Mouse (Mus musculus) gastrocnemius, adult 2 months (tissue): Measurements from ENCODE around the gene Tmem196. TPM values are rescaled to one million over a fixed set of nuclear protein-coding genes. Genes with fewer than 3 reads are reported as not detected.
"Not testable (repeated sequence)": the region's sequence is repeated elsewhere in the genome, so short reads cannot be mapped to it uniquely, and the experiment has no call there.

Experiments
- DNase-seq: peaks from one replicate; pipeline ENCODE4 v3.0.0; 2022
- H3K27ac ChIP-seq: fragments of 200-600 bp; 2 replicates; pipeline ENCODE4 v1.8.1; 2022; ENCODE audit warnings: mild to moderate bottlenecking
- H3K4me3 ChIP-seq: fragments of 200-600 bp; 2 replicates; pipeline ENCODE4 v1.8.1; 2022; ENCODE audit warnings: mild to moderate bottlenecking, moderate library complexity
- CTCF ChIP-seq: fragments of 200-600 bp; IDR thresholded peaks from 2 replicates; pipeline ENCODE4 v1.8.1; 2022; ENCODE audit warnings: antibody characterized with exemption, mild to moderate bottlenecking, moderate library complexity
- intact Hi-C: fragments of 180-260 bp; cut with DNase I; formaldehyde crosslinking; loops from one replicate; pipeline ENCODE4 v1.15.1; 2025
- long read RNA-seq, 2 experiments: library from polyadenylated mRNA; stranded (forward); transcript quantifications; one replicate each; pipeline ENCODE4 v2.0.0; 2021
- total RNA-seq, 2 experiments: library from RNA; stranded (reverse); gene quantifications; 2 replicates each; pipeline ENCODE4 v1.2.3; 2021

Gene Tmem196
- not detected for total RNA-seq
- long read RNA-seq, experiment 1 = 0 reads
- long read RNA-seq, experiment 2 = 0 reads

DNA sequence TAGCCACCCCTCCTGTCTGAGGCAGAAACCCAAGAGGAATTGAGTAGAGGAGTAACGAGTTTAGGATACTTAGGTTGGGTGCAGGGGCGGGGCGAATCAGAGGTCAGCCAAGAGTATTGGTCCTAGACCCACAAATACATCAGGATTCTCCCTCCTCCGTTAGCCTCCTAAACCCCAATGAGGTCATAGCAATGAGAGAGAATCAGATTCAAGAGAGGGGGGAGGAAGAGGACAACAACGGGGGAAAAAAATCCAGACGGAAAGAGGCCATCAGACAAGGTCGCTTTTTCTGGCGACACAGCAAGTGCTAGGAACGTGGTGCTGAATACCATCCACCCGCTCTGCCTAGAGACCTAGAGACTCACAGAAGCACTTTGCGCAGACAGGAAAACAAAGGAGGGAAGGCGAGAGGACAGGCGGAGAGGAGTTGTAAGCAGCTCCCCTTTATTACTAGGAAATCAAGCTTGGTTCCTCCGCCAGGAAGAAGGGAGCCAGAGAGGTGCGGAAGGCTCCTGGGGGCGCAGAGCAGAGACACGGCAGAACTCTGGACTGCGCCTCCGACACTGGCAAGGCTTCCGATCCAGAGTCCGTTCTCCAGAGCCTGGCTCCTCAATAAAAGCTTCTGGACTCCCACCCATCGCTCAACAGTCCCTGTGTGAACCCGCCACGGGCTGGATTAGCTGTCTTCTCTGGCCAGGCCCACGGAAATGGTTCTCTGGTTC lies at the start of gene Tmem196:
Gene Tmem196 (plus strand): TSS at position 234 of the 722 bp plus-strand sequence.
- Histone ChIP-seq H3K27ac (no peak within 1 kb of the TSS), H3K4me3 (peak within 1 kb of the TSS; percentile 48)
- TF ChIP-seq CTCF = no peak
- peak; percentile 10 for DNase-seq
- intact Hi-C loops = no loop called here

DNA sequence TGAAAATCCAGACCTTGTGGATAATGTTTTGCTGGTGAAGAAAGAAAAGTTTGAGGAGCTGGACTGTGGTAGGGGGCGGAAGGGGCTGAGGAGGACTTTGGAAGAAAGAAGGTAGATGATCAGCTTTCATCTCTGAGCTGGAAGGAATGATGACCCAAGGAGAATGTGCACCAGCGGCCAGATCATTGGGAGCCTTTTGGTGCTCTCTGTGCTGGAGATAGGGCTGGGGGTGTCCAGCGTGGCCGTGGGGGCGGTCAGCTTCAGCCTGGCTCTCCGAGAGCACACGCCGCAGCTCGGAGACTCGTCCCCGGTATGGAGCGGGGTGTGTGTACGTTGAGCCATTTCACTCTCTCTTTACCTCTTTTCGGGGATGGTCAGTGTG lies 680 bp downstream of the Tmem196 start:
- DNase-seq = no peak
- TF ChIP-seq CTCF = no peak
- Histone ChIP-seq H3K27ac (no peak overlapping the region), H3K4me3 (peak overlapping the region; percentile 48)
- intact Hi-C loops = no loop called here

DNA sequence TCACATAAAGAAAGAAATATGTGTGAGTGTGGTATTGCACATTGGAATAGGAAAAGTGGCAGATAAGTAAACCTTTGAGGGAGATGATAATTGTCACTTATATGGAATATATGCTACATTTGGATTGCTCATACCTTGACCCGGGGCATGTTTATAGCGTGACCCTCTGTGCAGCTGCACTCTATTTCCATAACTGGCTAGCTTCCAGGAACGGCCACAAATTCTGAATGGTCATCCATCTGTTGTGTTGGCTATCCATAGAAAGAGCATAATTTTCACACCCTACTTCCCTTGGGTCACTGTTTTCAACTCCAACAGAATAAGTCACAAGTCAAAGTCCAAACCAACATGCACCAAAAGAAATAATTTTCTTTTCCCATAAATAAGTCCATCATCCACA lies 11.4 kb downstream of the Tmem196 start:
- H3K4me3 ChIP-seq = no peak overlapping the region
- H3K27ac ChIP-seq = no peak overlapping the region
- intact Hi-C loops = no loop called here
- TF ChIP-seq CTCF = no peak
- DNase-seq = no peak

DNA sequence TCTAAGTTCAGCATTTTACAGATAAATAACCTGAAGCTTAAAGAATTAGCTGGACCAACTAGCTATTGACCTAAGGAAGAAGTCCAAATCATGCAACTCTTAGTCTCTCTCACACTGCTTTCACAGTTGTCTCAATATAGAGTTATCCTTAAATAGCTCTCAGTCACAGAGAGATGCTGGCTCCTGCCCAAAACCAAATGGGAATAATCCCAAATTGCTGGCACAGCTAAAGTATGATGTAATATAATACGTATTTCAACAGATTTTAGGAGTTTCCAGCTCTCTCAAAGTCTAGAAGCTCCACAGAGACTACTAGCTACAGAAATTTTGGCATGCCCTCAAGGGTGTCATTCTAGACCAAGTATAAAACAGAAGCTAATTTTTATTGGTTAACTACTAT lies 15.1 kb downstream of the Tmem196 start:
- peak; percentile 17 for DNase-seq
- no peak for TF ChIP-seq CTCF
- H3K4me3 ChIP-seq = no peak overlapping the region
- intact Hi-C loops = no loop called here
- no peak overlapping the region for H3K27ac ChIP-seq

DNA sequence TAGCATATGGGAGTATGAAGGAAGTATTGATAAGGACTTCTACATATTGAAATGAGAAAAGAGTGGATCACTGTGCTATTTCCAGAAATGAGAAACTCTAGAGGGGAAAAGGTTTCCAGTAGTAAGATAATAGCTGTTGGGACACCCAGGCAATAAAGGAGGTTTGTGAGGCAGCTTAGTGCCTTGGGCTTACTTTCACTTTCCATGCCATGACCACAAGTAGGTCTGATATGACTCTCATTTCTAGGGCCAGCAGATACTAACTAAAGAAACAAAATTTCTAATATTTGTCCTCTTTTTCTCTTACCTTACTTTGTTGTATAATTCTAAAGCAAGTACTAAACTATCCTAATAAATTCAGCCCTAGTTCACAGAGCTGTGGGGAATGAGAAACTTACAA lies 19.8 kb downstream of the Tmem196 start:
- Histone ChIP-seq H3K27ac (no peak overlapping the region), H3K4me3 (no peak overlapping the region)
- intact Hi-C loops = no loop called here
- DNase-seq = no peak
- TF ChIP-seq CTCF = no peak

DNA sequence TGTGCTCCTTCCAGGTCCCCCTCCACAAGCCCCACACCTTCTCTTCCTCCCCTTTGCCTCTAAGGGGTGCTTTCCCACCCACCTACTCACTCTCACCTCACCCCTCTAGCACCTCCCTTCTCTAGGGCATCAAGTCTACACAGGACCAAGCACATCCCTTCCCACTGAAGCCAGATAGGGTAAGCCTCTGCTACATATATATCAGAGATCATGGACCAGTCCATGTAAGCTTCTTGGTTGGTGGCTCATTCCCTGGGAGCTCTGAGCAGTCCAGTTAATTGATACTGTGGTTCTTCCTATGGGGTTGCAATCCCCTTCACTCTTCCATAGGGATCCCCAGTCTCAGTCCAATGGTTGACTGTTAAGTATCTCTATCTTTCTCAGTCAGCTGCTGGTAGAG lies 24.4 kb downstream of the Tmem196 start:
- intact Hi-C loops = no loop called here
- Histone ChIP-seq H3K27ac (no peak overlapping the region), H3K4me3 (no peak overlapping the region)
- no peak for DNase-seq
- TF ChIP-seq CTCF = no peak

DNA sequence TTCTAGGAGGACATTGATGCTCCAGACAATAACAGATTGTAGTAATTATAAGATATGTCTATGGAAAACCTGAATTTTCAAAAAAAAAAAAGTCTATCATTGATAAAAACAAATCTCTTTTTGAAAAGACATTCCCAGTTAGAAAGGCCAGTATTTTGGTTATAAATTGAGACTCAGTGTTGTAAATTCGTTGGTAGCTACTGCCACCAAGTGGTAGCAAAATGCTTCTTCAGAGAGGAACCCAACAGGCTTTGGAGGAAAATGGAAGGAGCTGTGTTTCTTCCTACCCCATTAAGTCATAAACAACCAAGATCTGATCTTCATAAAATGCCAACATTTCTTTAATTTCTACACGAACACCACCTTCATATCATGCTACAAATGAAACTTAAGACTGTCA lies 36.1 kb downstream of the Tmem196 start:
- intact Hi-C loops = loop anchor here (5.0 kb wide), 1 partner anchor 1054 kb away; no protein-coding TSS in a partner anchor
- DNase-seq = no peak
- H3K27ac ChIP-seq = no peak overlapping the region
- no peak overlapping the region for H3K4me3 ChIP-seq
- peak; percentile 70 for TF ChIP-seq CTCF

DNA sequence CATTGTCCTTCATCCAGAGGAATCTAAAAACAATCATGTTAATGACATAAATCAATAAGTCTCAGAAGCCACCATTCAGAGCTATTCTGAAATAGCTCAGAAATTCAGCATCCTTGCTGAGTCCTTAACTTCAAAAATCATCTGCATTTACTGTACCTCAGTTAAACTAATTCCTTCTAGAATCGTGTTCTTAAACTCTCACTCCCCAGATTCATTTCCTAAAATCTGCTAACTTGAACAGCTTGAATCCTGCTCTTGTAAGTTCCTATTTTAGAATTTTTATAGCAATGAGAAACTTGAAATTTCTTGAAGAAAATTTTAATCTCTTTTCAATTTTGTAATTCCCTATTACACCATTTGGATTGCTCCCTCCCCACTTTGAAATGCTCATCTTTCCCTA lies 52.6 kb downstream of the Tmem196 start:
- TF ChIP-seq CTCF = no peak
- no peak for DNase-seq
- no peak overlapping the region for H3K27ac ChIP-seq
- no peak overlapping the region for H3K4me3 ChIP-seq
- intact Hi-C loops = no loop called here

DNA sequence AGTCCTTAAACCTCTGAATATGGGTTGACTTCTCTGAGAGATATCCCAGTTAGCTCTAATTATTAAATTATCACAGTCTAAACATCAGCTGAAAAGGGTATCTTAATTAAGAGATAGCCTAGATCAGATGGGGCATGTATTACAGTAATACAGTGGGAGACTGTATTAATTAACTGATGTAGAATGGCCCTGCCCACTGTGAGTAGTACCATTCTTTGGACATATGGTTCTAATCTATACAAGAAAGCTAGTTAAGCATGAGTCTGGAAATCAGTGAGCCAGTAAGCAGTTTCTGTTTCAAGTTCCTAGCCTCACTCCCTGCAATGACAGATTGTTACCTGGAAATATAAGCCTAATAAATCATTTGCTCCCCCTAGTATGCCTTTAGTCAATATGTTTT lies 58.7 kb downstream of the Tmem196 start:
- no peak for DNase-seq
- H3K4me3 ChIP-seq = no peak overlapping the region
- no peak overlapping the region for H3K27ac ChIP-seq
- TF ChIP-seq CTCF = no peak
- intact Hi-C loops = no loop called here

DNA sequence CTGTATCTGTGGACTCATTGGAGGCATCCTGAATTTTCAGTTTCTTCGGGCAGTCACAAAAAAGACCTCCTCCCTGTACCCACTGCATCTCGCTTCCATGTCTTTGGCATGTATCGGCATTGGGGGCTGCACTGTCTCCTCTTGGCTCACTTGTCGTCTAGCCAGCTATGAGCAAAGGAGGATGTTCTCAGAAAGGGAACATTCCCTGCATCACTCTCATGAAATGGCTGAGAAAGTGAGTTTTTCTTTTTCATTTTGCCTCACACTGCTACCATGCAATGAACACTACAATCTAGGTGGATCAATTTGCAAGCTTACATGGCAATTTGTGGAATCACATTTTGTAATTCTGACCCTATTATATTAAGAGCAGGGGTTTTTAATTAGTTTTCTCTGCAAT lies 69.1 kb downstream of the Tmem196 start:
- intact Hi-C loops = no loop called here
- no peak overlapping the region for H3K4me3 ChIP-seq
- TF ChIP-seq CTCF = no peak
- H3K27ac ChIP-seq = no peak overlapping the region
- DNase-seq = no peak

DNA sequence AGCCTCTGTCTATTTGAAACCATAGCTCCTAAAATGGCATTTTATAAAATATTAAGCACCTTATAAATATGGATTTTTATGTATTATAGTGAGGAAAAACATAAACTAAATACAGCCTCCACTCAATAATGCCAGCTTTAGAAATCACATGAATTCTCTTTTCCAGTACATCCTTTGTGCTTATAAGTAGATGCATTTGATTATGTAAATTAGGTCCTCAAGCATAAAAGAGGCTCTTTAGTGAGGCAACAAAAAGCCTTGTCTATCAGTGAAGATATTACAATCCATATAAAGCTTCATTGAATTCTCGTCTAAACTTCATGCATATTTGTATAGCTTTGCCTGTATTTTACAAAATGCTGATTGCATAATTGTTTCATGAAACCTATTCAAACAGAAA lies 69.6 kb downstream of the Tmem196 start:
- DNase-seq = no peak
- intact Hi-C loops = no loop called here
- no peak for TF ChIP-seq CTCF
- Histone ChIP-seq H3K4me3 (no peak overlapping the region), H3K27ac (no peak overlapping the region)

DNA sequence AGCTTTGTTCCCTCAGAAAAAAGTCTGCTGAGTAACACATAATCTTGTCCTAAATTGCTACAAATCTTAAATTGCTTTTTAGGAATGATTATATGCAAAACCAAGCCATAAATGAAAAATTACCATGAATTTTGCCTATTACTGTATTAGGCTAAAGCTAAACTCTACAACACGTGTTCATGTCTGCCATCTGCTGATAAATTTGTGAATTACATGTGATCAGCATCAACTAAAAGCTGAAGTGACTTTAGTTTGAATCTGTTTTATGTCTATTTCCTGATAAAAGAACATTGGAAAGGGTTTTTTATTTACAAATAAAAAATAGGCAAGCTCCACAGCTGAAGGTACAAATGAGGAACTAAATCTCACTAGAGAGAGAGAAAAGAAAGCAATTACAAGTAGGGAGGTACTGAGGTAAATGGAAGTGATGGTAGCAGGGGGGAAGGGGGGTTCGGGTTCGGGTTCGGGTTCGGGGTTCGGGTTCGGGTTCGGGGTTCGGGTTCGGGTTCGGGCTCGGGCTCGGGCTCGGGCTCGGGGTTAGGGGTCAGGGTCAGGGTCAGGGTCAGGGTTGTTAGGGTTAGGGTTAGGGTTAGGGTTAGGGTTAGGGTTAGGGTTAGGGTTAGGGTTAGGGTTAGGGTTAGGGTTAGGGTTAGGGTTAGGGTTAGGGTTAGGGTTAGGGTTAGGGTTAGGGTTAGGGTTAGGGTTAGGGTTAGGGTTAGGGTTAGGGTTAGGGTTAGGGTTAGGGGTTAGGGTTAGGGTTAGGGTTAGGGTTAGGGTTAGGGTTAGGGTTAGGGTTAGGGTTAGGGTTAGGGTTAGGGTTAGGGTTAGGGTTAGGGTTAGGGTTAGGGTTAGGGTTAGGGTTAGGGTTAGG lies 82.7 kb downstream of the Tmem196 start:
- H3K27ac ChIP-seq, H3K4me3 ChIP-seq, intact Hi-C loops: not testable (repeated sequence)
- TF ChIP-seq CTCF = peak; percentile 57
- DNase-seq = peak; percentile 18
